Comparison of ENCODE assay signal across 21 mouse cellular contexts in genomic region chr7:55889996-55890395, GRCm38 (mm10).
"Had no signal": no experiment of that assay in that cellular context is flagged by ENCODE, and none has a peak within 500 bp of the region (broad histone marks: within the 10 kb centered on the region; RNA-seq: fewer than 3 reads in every experiment).

No protein-coding gene starts in this region.

- ATAC-seq: liver, postnatal 0 days; lung, postnatal 0 days; midbrain, embryonic 16.5 days had no signal

- H3K9ac ChIP-seq: liver, embryonic 15.5 days; liver, postnatal 0 days; lung, embryonic 15.5 days; midbrain, embryonic 12.5 days; neural tube, embryonic 13.5 days; neural tube, embryonic 15.5 days had no signal

- H3K27me3 ChIP-seq: liver, embryonic 15.5 days; lung, embryonic 15.5 days; midbrain, embryonic 12.5 days; neural tube, embryonic 13.5 days; neural tube, embryonic 15.5 days had no signal

- H3K9me3 ChIP-seq: liver, embryonic 15.5 days; lung, embryonic 15.5 days; midbrain, embryonic 10.5 days; midbrain, embryonic 12.5 days; neural tube, embryonic 13.5 days; neural tube, embryonic 15.5 days had no signal

- H3K4me3 ChIP-seq: liver, embryonic 15.5 days; lung, embryonic 15.5 days; midbrain, embryonic 10.5 days; midbrain, embryonic 12.5 days; myocyte; neural tube, embryonic 13.5 days; neural tube, embryonic 15.5 days had no signal

- DNase-seq: liver, postnatal 0 days; lung, adult 2 months; lung, postnatal 14 days; lung, postnatal 36 days; midbrain, embryonic 14.5 days; right cerebral cortex, postnatal 25 days; right cerebral cortex, postnatal 4 days; spleen, adult 18-20 months; thymus, adult 18-20 months; thymus, postnatal 14 days; thymus, postnatal 4 days had no signal

- H3K4me1 ChIP-seq: liver, embryonic 15.5 days; lung, embryonic 15.5 days; midbrain, embryonic 10.5 days; midbrain, embryonic 12.5 days; neural tube, embryonic 13.5 days; neural tube, embryonic 15.5 days had no signal

- H3K27ac ChIP-seq: liver, embryonic 15.5 days; lung, embryonic 15.5 days; macrophage; midbrain, embryonic 10.5 days; midbrain, embryonic 12.5 days; neural tube, embryonic 13.5 days; neural tube, embryonic 15.5 days had no signal

- H3K4me2 ChIP-seq: liver, embryonic 15.5 days; lung, embryonic 15.5 days; midbrain, embryonic 12.5 days; neural tube, embryonic 13.5 days; neural tube, embryonic 15.5 days had no signal
